Mouse (Mus musculus): Measurements from ENCODE around the gene Gm10392. TPM values are rescaled to one million over a fixed set of nuclear protein-coding genes. Genes with fewer than 3 reads are reported as not detected.

Gene Gm10392
- total RNA-seq, 2 experiments from 2014 or later = 0.09 TPM; not detected in 1

- ATAC-seq (replicated peaks; ENCODE audit: low FRiP score, poor library complexity, severe bottlenecking) = no peak
These were observed 7.7 kb downstream of the Gm10392 start for GRCm38 (mm10) chr11:77511336-77511735.

GRCm38 (mm10) chr11:77508068-77509021 is 10.7 kb downstream of the Gm10392 start:
- ATAC-seq (replicated peaks; ENCODE audit: low FRiP score, poor library complexity, severe bottlenecking) = peak; percentile 60

GRCm38 (mm10) chr11:77507426-77507825 is 11.6 kb downstream of the Gm10392 start:
- 0 out of 2 replicates have a peak, but pooled peaks have one; percentile 3 for ATAC-seq (replicated peaks; ENCODE audit: low FRiP score, poor library complexity, severe bottlenecking)

GRCm38 (mm10) chr11:77506941-77507340 is 12.1 kb downstream of the Gm10392 start:
- ATAC-seq (replicated peaks; ENCODE audit: low FRiP score, poor library complexity, severe bottlenecking) = no peak

- ATAC-seq (replicated peaks; ENCODE audit: low FRiP score, poor library complexity, severe bottlenecking) = no peak
These were observed 12.7 kb downstream of the Gm10392 start for GRCm38 (mm10) chr11:77506273-77506672.

- no peak for ATAC-seq (replicated peaks; ENCODE audit: low FRiP score, poor library complexity, severe bottlenecking)
These were observed 13.6 kb downstream of the Gm10392 start for GRCm38 (mm10) chr11:77505291-77505980.

GRCm38 (mm10) chr11:77504377-77504776 is 14.6 kb downstream of the Gm10392 start:
- ATAC-seq (replicated peaks; ENCODE audit: low FRiP score, poor library complexity, severe bottlenecking) = no peak

- no peak for ATAC-seq (replicated peaks; ENCODE audit: low FRiP score, poor library complexity, severe bottlenecking)
These were observed 15.5 kb downstream of the Gm10392 start for GRCm38 (mm10) chr11:77503511-77503910.

- ATAC-seq (replicated peaks; ENCODE audit: low FRiP score, poor library complexity, severe bottlenecking) = no peak
These were observed 16.5 kb downstream of the Gm10392 start for GRCm38 (mm10) chr11:77502481-77502880.

GRCm38 (mm10) chr11:77501971-77502370 is 17.0 kb downstream of the Gm10392 start:
- ATAC-seq (replicated peaks; ENCODE audit: low FRiP score, poor library complexity, severe bottlenecking) = no peak

GRCm38 (mm10) chr11:77501392-77501791 is 17.6 kb downstream of the Gm10392 start:
- ATAC-seq (replicated peaks; ENCODE audit: low FRiP score, poor library complexity, severe bottlenecking) = peak; percentile 60

GRCm38 (mm10) chr11:77500361-77501325 is 18.4 kb downstream of the Gm10392 start:
- ATAC-seq (replicated peaks; ENCODE audit: low FRiP score, poor library complexity, severe bottlenecking) = peak; percentile 5; the same call in 1 of the 2 replicates

GRCm38 (mm10) chr11:77499354-77499753 is 19.6 kb downstream of the Gm10392 start:
- no peak for ATAC-seq (replicated peaks; ENCODE audit: low FRiP score, poor library complexity, severe bottlenecking)

- ATAC-seq (replicated peaks; ENCODE audit: low FRiP score, poor library complexity, severe bottlenecking) = no peak
These were observed 20.5 kb downstream of the Gm10392 start for GRCm38 (mm10) chr11:77498261-77499139.

GRCm38 (mm10) chr11:77497851-77498250 is 21.1 kb downstream of the Gm10392 start:
- ATAC-seq (replicated peaks; ENCODE audit: low FRiP score, poor library complexity, severe bottlenecking) = no peak

GRCm38 (mm10) chr11:77497341-77497756 is 21.6 kb downstream of the Gm10392 start:
- no peak for ATAC-seq (replicated peaks; ENCODE audit: low FRiP score, poor library complexity, severe bottlenecking)

- no peak for ATAC-seq (replicated peaks; ENCODE audit: low FRiP score, poor library complexity, severe bottlenecking)
These were observed 23.5 kb downstream of the Gm10392 start for GRCm38 (mm10) chr11:77495507-77495906.

- no peak for ATAC-seq (replicated peaks; ENCODE audit: low FRiP score, poor library complexity, severe bottlenecking)
These were observed 24.2 kb downstream of the Gm10392 start for GRCm38 (mm10) chr11:77494782-77495181.

GRCm38 (mm10) chr11:77494344-77494676 is 24.7 kb downstream of the Gm10392 start:
- no peak for ATAC-seq (replicated peaks; ENCODE audit: low FRiP score, poor library complexity, severe bottlenecking)

All from erythroblast, adult 5-6 weeks (primary cell).